Mouse (Mus musculus): ENCODE results near the gene Bpifb9b. TPM values are rescaled to one million over a fixed set of nuclear protein-coding genes. Genes with fewer than 3 reads are reported as not detected.
"Not testable (repeated sequence)": the region's sequence is repeated elsewhere in the genome, so short reads cannot be mapped to it uniquely, and the experiment has no call there.

The Bpifb9b gene
- not detected in 2 replicates for total RNA-seq (2017)

DNA sequence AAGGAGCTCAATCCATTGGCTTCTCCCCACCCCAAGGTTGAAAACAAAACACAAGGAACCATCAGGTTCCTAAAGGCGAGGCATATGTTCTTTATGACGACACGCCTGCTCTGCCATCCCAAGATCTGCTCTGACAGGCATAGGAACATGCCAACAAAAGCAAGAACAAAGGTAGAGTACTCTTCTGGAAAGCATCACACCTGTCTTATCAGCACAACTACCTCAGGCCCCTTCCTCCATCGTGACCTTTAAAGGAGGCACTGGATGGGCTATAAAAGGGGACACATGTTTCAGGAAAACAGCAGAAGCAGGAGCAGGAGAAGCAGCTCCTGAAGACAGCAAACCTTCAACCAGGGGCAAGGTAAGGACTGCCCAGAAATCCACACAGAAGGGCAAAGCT lies at the start of gene Bpifb9b:
TSS of gene Bpifb9b (plus strand) at position 301 of the 400 bp plus-strand sequence.
- not testable (repeated sequence) for ATAC-seq (replicated peaks; ENCODE audit: low read depth, poor library complexity, severe bottlenecking)

DNA sequence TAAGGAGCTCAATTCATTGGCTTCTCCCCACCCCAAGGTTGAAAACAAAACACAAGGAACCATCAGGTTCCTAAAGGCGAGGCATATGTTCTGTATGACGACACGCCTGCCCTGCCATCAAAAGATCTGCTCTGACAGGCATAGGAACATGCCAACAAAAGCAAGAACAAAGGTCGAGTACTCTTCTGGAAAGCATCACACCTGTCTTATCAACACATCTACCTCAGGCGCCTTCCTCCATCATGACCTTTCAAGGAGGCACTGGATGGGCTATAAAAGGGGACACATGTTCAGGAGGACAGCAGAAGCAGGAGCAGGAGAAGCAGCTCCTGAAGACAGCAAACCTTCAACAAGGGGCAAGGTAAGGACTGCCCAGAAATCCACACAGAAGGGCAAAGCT lies 49.5 kb upstream of the Bpifb9b start, which contains the start of gene Bpifb9a:
TSS of gene Bpifb9a (plus strand) at position 301 of the 400 bp plus-strand sequence.
- ATAC-seq (replicated peaks; ENCODE audit: low read depth, poor library complexity, severe bottlenecking): not testable (repeated sequence)

DNA sequence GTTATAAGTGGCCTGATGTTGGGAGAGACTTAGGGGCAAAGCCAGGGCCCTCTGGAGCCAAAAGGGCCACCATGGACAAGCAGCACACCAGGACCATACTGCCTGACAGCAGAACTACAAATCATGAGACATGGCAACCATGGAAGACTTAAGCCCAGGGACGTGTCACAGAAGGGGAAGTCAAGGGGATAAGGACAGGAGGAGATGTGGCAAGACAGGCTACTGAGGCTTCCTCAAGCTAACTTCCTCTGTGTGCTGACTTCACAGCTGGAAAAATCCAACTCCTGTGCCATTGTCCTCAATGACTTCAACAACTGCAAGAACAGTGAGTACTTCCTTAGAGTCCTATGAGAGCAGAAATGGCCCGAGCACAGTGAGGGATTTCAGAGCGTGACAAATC lies 42.6 kb upstream of the Bpifb9b start:
- peak; percentile 77 for ATAC-seq (replicated peaks; ENCODE audit: low read depth, poor library complexity, severe bottlenecking)

DNA sequence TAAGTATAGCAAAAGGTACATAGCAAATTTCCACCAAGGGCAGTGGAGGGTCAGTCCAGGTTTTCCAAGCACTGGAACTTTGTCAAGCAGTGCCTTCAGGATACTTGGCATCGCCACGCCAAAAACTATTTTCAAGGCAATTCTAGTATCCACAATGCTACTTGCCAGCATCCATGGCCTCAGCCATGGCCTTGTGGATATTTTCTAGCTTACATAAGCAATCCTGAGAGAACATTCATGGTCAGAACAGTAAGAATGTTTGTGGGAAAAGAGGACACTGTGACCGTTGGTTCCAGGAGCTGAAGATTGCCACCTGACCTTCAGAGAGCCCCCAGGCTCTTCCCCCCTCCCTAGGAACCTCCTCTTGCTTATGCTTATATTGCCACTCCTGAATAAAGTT lies 15.2 kb upstream of the Bpifb9b start:
- not testable (repeated sequence) for ATAC-seq (replicated peaks; ENCODE audit: low read depth, poor library complexity, severe bottlenecking)

DNA sequence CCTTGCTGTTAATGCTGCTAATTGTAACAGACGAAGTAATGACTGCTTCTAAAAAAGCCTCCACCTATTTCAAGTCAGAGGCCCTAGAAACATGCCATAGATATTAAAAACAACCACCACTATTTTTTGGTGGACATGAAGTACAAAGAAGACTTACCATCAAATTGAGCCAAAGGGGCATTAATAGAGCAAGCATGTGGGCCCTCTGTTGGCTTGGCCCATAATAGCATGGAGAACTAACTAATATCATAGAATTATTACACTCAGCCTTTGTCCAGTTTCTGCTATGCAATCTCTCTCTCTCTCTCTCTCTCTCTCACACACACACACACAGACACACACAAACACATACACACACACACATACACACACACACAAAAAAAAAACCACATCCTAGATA lies 14.2 kb upstream of the Bpifb9b start:
- ATAC-seq (replicated peaks; ENCODE audit: low read depth, poor library complexity, severe bottlenecking): 0 out of 2 replicates have a peak, but pooled peaks have one; percentile 36

DNA sequence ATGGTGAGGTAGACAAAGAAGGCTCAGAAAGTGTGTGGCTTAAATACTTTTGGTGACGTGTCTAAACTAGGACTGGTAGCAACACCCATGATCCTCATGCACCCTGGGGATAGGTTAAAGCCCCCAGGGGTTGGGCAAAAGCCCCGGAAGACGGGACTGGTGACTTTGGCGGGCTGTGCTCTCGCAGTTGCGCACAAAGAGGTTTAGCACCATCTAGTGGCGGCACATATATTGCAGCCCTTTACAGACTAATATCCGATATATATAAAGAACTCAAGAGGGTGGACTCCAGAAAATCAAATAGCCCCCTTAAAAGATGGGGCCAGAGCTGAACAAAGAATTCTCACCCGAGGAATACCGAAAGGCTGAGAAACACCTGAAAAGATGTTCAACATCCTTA lies 12.3 kb upstream of the Bpifb9b start:
- 0 out of 2 replicates have a peak, but pooled peaks have one; percentile 54 for ATAC-seq (replicated peaks; ENCODE audit: low read depth, poor library complexity, severe bottlenecking)

DNA sequence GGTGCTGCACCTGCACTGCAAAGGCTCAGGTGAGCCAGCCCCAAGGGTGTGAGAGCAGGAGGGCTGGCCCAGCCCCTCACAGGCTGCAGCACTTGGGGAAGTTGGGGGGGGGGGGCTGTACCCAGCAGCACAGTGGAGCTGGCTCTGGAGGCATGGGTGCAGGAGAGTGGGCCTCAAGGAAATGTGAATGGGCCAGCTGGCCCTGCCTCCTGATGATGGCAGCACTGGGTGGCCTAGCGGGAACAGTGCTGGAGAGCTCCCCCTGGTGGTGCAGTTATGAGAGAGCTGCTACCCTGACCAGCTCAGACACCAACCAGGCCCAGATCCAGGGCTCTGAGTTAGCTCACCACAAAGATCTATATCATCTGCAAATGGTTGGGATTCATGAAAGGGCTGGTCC lies 6.5 kb upstream of the Bpifb9b start:
- ATAC-seq (replicated peaks; ENCODE audit: low read depth, poor library complexity, severe bottlenecking): peak; percentile 100

DNA sequence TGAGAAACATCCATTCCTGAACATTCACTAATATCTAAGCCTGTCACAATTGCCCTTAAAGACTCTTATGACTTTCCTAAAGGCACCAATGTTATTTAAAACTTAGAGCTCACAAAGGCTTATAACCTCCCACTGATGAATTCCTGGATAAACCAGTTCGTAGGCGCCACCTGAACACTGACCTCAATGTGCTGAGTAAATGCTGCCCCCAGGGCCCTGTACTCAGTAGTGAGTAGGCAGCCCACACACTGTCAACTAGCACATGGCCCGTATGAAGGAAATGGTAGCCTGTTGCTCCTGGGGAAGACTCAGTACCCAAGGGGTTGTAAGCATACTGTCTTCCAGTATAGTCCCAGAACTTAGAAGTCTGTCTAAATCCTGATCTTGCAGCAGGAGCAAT lies 5.3 kb upstream of the Bpifb9b start:
- no peak for ATAC-seq (replicated peaks; ENCODE audit: low read depth, poor library complexity, severe bottlenecking)

DNA sequence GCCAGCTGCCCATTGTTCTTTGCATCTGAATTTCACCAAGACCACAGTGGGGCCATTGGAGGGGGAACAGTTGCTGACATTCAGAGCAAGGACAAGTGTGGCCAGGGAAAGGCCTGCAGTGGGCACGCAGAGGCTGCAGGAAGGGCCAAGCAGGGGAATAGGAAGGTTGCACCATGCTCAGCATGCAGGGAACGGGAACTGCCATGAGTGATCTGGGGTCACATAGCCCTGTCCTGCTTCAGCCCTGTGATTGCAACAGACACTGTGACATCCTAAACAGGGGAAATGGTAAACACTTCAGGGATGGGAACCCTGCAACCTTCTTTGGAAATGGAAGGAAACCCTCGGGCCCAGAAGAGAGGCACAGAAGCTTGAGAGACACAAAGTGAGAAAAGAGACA lies 2.4 kb upstream of the Bpifb9b start:
- not testable (repeated sequence) for ATAC-seq (replicated peaks; ENCODE audit: low read depth, poor library complexity, severe bottlenecking)

DNA sequence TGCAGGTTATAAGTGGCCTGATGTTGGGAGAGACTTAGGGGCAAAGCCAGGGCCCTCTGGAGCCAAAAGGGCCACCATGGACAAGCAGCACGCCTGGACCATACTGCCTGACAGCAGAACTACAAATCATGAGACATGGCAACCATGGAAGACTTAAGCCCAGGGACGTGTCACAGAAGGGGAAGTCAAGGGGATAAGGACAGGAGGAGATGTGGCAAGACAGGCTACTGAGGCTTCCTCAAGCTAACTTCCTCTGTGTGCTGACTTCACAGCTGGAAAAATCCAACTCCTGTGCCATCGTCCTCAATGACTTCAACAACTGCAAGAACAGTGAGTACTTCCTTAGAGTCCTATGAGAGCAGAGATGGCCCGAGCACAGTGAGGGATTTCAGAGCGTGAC lies 6.7 kb downstream of the Bpifb9b start:
- peak; percentile 85 for ATAC-seq (replicated peaks; ENCODE audit: low read depth, poor library complexity, severe bottlenecking)

DNA sequence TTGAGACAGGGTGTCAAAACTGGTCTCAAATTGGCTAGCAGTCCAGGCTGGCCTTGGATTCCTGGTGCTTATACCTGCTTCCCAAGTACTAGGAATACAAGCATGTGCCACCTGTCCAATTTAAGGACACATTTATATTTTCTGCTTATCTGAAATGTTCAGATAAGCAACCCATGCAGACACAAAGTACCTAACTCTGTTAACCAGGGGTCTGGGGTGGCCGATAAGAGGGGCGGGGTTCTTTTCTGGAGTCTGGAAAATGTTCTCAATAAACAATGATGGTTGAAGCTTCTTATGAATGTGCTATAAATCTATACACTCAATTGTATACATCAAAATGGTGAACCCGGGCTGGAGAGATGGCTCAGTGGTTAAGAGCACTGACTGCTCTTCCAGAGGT lies 19.8 kb downstream of the Bpifb9b start:
- ATAC-seq (replicated peaks; ENCODE audit: low read depth, poor library complexity, severe bottlenecking): no peak

DNA sequence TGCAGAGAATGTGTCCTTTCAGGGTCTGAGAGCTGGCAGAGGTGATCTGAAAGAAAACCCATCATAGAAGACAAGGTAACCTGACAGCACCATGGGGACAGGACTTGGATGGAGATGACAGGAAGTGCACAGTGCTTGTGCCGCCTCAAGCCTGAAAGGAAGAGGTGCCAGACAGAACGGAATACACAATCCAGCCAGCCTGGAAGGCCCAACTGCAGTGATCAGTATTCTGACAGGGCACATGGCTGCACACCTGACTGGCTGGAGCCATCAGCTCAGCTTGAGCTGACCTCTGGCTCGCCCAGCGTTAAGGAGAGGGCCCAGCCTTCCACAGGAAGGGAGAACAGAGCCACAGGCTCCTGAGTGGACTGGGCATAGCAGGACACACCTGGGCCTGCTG lies 28.5 kb downstream of the Bpifb9b start:
- ATAC-seq (replicated peaks; ENCODE audit: low read depth, poor library complexity, severe bottlenecking): no peak

DNA sequence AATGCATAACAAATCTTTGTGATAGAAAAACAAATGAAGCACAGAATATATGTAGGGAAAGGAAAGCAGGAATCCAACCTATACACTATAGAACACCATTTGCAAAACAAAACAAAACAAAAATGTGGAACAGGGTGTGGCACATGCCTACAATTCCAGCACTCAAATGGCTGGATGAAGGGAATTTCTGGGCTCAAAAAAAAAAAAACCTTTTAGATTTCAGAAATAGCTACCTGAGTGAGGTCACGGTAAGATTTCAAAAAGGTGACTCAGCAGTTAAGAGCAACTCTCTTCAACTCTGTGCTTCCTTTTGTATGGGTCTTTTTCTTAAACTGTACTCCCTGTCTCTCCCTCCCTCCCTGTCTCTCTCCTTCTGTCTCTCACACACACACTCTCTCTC lies 31.1 kb downstream of the Bpifb9b start:
- no peak for ATAC-seq (replicated peaks; ENCODE audit: low read depth, poor library complexity, severe bottlenecking)

DNA sequence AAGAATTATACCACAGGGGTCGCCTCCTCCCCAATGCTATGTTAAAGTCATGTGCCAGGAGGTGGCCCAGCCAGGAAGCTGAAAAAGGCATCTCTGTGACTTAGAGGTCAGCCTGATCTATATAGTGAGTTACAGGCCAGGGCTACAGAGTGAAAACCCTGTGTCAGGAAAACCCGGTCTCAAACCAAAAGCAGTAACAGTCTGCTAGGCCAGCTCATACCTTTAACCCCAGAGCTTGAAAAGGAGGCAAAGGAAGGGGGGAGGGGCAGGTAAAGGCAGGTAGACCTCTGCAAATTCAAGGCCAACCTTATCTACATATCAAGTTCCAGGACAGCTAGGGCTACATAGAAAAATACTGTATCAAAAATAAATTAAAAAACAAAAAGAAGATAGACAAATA lies 32.3 kb downstream of the Bpifb9b start:
- ATAC-seq (replicated peaks; ENCODE audit: low read depth, poor library complexity, severe bottlenecking): no peak

DNA sequence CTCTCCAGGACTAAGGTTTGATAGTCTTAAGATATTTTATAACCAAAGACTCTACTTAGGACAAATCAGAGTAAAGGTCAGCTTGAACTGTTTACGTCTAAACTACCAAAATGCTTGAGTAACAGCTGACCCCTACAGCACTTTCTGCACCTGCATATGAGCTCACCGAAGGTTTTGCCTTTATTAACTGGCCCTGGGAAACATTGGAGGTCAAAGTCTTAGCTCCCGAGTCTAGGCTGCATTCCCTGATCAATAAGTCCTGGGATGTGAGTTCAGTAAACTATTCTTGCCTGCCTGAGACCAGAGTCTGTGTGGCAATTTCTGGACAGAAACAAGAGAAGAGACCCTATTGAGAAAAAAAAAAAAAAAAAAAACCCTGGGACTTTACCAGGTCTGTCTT lies 41.1 kb downstream of the Bpifb9b start:
- ATAC-seq (replicated peaks; ENCODE audit: low read depth, poor library complexity, severe bottlenecking): no peak

DNA sequence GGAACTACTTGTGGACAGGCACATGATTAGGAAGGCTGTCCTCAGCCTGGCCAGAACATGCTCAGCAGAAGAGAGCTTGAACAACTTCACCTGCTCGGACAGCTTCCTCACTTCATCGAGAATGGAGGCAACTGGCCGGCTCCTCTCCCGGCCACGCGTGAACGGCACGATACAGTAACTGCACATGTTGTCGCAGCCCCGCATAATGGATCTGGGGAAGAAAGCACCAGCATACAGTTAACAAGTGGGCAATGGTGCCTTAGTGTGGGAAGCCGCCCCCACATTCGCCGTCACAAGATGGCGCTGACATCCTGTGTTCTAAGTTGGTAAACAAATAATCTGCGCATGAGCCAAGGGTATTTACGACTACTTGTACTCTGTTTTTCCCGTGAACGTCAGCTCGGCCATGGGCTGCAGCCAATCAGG lies 47.0 kb downstream of the Bpifb9b start:
- not testable (repeated sequence) for ATAC-seq (replicated peaks; ENCODE audit: low read depth, poor library complexity, severe bottlenecking)

DNA sequence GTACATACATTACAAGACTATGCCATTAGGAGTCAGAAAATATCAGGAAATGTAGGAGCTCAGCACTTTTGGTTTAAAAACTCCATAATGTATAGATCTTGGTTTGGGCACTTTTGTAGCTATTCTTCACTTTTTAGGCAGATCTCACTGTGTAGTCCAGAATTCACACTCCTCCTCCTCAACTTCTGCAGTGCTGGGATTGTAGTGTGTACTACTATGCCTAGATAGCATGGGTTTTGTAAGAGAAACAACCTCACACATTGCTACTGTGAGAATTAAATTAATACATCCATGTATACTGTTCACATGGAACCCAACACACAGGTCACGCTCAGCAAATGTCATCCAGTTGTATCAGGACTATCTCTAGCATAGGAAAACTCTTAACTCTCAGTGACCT lies 60.5 kb downstream of the Bpifb9b start:
- no peak for ATAC-seq (replicated peaks; ENCODE audit: low read depth, poor library complexity, severe bottlenecking)

Other genes starting within 250 kb of the Bpifb9b start
- gene Bpifa3, start 176.9 kb upstream of the Bpifb9b start, total RNA-seq (2017): not detected in 2 replicates
- not detected in 2 replicates for gene Bpifa1, start 164.3 kb upstream of the Bpifb9b start, total RNA-seq (2017)
- not detected in 2 replicates for gene Bpifa5, start 144.6 kb upstream of the Bpifb9b start, total RNA-seq (2017)
- not detected in 2 replicates for gene Bpifb1, start 116.4 kb upstream of the Bpifb9b start, total RNA-seq (2017)
- gene Bpifb5, start 83.5 kb upstream of the Bpifb9b start, total RNA-seq (2017): not detected in 2 replicates
- not detected in 2 replicates for gene Bpifb9a, start 49.4 kb upstream of the Bpifb9b start, total RNA-seq (2017)
- 16.8 and 17.7 TPM in 2 replicates for gene Cdk5rap1, start 65.8 kb downstream of the Bpifb9b start, total RNA-seq (2017)
- not detected in 2 replicates for gene Snta1, start 100.9 kb downstream of the Bpifb9b start, total RNA-seq (2017)
- 16.2 and 23.8 TPM in 2 replicates for gene Cbfa2t2, start 129.3 kb downstream of the Bpifb9b start, total RNA-seq (2017)
- gene 1700003F12Rik, start 239.9 kb downstream of the Bpifb9b start, total RNA-seq (2017): not detected in 2 replicates
- gene Actl10, start 244.5 kb downstream of the Bpifb9b start, total RNA-seq (2017): not detected in 2 replicates

All from common myeloid progenitor, adult 5-6 weeks (primary cell).